Mouse (Mus musculus): ENCODE measurements around the gene Atxn1. TPM values are rescaled to one million over a fixed set of nuclear protein-coding genes. Genes with fewer than 3 reads are reported as not detected.

Gene Atxn1
- polyA plus RNA-seq, 1 experiment, result 34.9 TPM

DNA sequence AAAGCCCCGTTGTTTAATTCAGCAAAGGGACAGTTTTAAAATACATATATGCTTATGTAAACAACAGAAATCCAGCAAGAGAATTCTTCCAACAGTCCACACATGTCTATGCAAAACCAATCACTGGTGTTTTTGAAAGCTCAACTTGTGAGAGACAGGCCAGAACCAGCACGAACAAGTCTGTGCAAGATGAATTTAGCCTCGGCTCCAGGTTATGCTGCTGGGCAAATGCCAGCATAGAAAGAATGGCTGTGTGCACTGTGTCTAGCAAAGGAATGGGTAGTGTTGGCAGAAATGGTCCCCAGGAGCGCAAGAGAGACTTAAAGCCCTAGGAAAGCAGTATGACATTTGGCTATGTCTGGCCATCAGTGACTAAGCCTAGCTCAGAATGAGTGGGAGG lies 24.1 kb downstream of the Atxn1 start:
- no peaks in the 10 kb centered on the region for H3K27me3 ChIP-seq (ENCODE audit: control insufficient read depth, insufficient read depth, low read length)
- peaks cover 3% of the 10 kb centered on the region for H3K36me3 ChIP-seq (ENCODE audit: control insufficient read depth, insufficient read depth, low read length)
- no peaks in the 10 kb centered on the region for H3K4me1 ChIP-seq (ENCODE audit: control insufficient read depth, insufficient read depth, insufficient read length, low read length)
- H3K27ac ChIP-seq (ENCODE audit: insufficient read depth, low read depth, low read length), result no peak overlapping the region
- 83% methylated on average over 4 of the region's 4 CpGs for WGBS
- no peak overlapping the region for H3K4me3 ChIP-seq (ENCODE audit: low read depth, low read length)
- TF ChIP-seq POLR2A (IDR thresholded peaks at IDR 0.05; ENCODE audit: low read depth, low read length), result no peak
- no peak for TF ChIP-seq CTCF (IDR thresholded peaks at IDR 0.05; ENCODE audit: extremely low read depth, insufficient read length, insufficient replicate concordance, low read depth, low read length)

DNA sequence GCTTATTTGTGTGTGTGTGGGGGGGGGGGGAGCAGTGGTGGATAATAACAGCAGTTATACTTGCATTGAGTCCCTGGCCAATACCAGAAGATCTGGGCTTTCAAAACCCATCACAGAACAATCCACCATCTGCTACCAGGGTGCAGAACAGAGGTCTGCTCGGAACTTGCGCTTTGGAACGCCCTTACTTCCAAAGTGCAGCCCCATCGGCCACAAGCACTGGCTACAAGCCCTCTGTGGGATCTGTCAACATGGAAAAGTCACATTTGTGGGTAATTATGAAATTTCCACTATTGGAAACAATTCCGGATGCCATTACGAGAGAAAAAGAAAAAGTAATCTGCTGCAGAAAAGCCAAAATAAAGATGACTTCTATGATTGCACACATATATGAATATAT lies 25.2 kb downstream of the Atxn1 start:
- H3K27ac ChIP-seq (ENCODE audit: insufficient read depth, low read depth, low read length), result no peak overlapping the region

GRCm38 (mm10) chr13:45938083-45938482 lies 26.7 kb downstream of the Atxn1 start:
- Histone ChIP-seq H3K36me3 (ENCODE audit: control insufficient read depth, insufficient read depth, low read length) (peaks cover 3% of the 10 kb centered on the region), H3K4me3 (ENCODE audit: low read depth, low read length) (no peak overlapping the region), H3K27me3 (ENCODE audit: control insufficient read depth, insufficient read depth, low read length) (no peaks in the 10 kb centered on the region), H3K4me1 (ENCODE audit: control insufficient read depth, insufficient read depth, insufficient read length, low read length) (0 out of 2 replicates have a peak, but pooled peaks cover 1% of the 10 kb centered on the region), H3K27ac (ENCODE audit: insufficient read depth, low read depth, low read length) (no peak overlapping the region)
- TF ChIP-seq POLR2A (IDR thresholded peaks at IDR 0.05; ENCODE audit: low read depth, low read length) (no peak), CTCF (IDR thresholded peaks at IDR 0.05; ENCODE audit: extremely low read depth, insufficient read length, insufficient replicate concordance, low read depth, low read length) (no peak)
- WGBS, result 87% methylated on average over 5 of the region's 5 CpGs

More for the DNA sequence above, 25.2 kb downstream of the Atxn1 start:
- no peak for TF ChIP-seq CTCF (IDR thresholded peaks at IDR 0.05; ENCODE audit: extremely low read depth, insufficient read length, insufficient replicate concordance, low read depth, low read length)
- TF ChIP-seq POLR2A (IDR thresholded peaks at IDR 0.05; ENCODE audit: low read depth, low read length), result no peak
- Histone ChIP-seq H3K4me3 (ENCODE audit: low read depth, low read length) (no peak overlapping the region), H3K4me1 (ENCODE audit: control insufficient read depth, insufficient read depth, insufficient read length, low read length) (0 out of 2 replicates have a peak, but pooled peaks cover 1% of the 10 kb centered on the region), H3K27me3 (ENCODE audit: control insufficient read depth, insufficient read depth, low read length) (no peaks in the 10 kb centered on the region), H3K36me3 (ENCODE audit: control insufficient read depth, insufficient read depth, low read length) (peaks cover 3% of the 10 kb centered on the region)
- 93% methylated on average over 6 of the region's 6 CpGs for WGBS

DNA sequence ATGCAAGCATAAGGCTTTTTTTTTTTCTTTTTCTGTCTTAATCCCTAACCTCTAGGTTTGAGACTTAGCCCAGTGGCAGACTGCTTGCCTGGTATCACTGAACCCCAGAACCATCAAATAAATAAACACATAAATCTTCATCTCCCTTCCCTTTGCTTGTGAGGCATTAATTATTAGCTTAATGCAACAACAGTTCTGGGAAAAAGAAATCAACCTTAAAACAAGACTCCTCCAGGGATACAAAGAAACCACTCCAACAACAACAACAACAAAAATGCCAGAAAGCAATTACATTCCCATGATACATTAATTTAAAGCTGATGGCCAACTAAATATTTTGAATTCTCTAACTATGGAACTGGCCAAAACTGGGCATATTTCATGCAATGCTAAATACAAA lies 28.0 kb downstream of the Atxn1 start:
- Histone ChIP-seq H3K4me1 (ENCODE audit: control insufficient read depth, insufficient read depth, insufficient read length, low read length) (0 out of 2 replicates have a peak, but pooled peaks cover 1% of the 10 kb centered on the region), H3K36me3 (ENCODE audit: control insufficient read depth, insufficient read depth, low read length) (peaks cover 3% of the 10 kb centered on the region), H3K27ac (ENCODE audit: insufficient read depth, low read depth, low read length) (no peak overlapping the region), H3K27me3 (ENCODE audit: control insufficient read depth, insufficient read depth, low read length) (no peaks in the 10 kb centered on the region), H3K4me3 (ENCODE audit: low read depth, low read length) (no peak overlapping the region)
- TF ChIP-seq CTCF (IDR thresholded peaks at IDR 0.05; ENCODE audit: extremely low read depth, insufficient read length, insufficient replicate concordance, low read depth, low read length) (no peak), POLR2A (IDR thresholded peaks at IDR 0.05; ENCODE audit: low read depth, low read length) (no peak)

- no peak overlapping the region for H3K4me3 ChIP-seq (ENCODE audit: low read depth, low read length)
- peaks cover 3% of the 10 kb centered on the region for H3K36me3 ChIP-seq (ENCODE audit: control insufficient read depth, insufficient read depth, low read length)
- WGBS, result 72% methylated on average over 7 of the region's 7 CpGs
- no peaks in the 10 kb centered on the region for H3K27me3 ChIP-seq (ENCODE audit: control insufficient read depth, insufficient read depth, low read length)
- H3K27ac ChIP-seq (ENCODE audit: insufficient read depth, low read depth, low read length), result no peak overlapping the region
- H3K4me1 ChIP-seq (ENCODE audit: control insufficient read depth, insufficient read depth, insufficient read length, low read length), result 0 out of 2 replicates have a peak, but pooled peaks cover 1% of the 10 kb centered on the region
- TF ChIP-seq POLR2A (IDR thresholded peaks at IDR 0.05; ENCODE audit: low read depth, low read length) (no peak), CTCF (IDR thresholded peaks at IDR 0.05; ENCODE audit: extremely low read depth, insufficient read length, insufficient replicate concordance, low read depth, low read length) (no peak)
These were observed 29.0 kb downstream of the Atxn1 start for GRCm38 (mm10) chr13:45935798-45936197.

GRCm38 (mm10) chr13:45934841-45935240 lies 30.0 kb downstream of the Atxn1 start:
- Histone ChIP-seq H3K36me3 (ENCODE audit: control insufficient read depth, insufficient read depth, low read length) (peaks cover 4% of the 10 kb centered on the region), H3K27me3 (ENCODE audit: control insufficient read depth, insufficient read depth, low read length) (no peaks in the 10 kb centered on the region), H3K4me1 (ENCODE audit: control insufficient read depth, insufficient read depth, insufficient read length, low read length) (0 out of 2 replicates have a peak, but pooled peaks cover 1% of the 10 kb centered on the region), H3K4me3 (ENCODE audit: low read depth, low read length) (no peak overlapping the region), H3K27ac (ENCODE audit: insufficient read depth, low read depth, low read length) (no peak overlapping the region)
- WGBS, result 82% methylated on average over 6 of the region's 6 CpGs
- TF ChIP-seq POLR2A (IDR thresholded peaks at IDR 0.05; ENCODE audit: low read depth, low read length) (no peak), CTCF (IDR thresholded peaks at IDR 0.05; ENCODE audit: extremely low read depth, insufficient read length, insufficient replicate concordance, low read depth, low read length) (no peak)

DNA sequence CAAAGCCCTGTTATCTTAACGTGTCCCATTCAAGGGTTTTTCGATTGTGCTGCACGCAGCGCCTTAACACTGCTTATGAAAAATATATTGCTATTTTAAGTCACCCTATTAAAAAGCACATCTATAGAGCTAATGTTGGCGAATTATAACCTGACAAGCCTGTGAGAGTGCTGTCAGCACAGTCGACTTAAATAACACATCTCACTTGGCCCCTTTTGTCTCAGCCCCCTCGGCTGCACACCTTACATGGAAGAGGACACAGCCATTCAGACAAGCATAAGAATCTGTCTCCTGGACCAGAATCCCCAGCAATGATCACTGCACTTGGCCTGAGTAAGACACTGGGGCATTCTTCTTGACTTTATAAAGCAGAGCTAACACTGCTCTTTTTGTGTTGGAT lies 30.7 kb downstream of the Atxn1 start:
- H3K4me1 ChIP-seq (ENCODE audit: control insufficient read depth, insufficient read depth, insufficient read length, low read length), result 0 out of 2 replicates have a peak, but pooled peaks cover 1% of the 10 kb centered on the region
- TF ChIP-seq POLR2A (IDR thresholded peaks at IDR 0.05; ENCODE audit: low read depth, low read length) (no peak), CTCF (IDR thresholded peaks at IDR 0.05; ENCODE audit: extremely low read depth, insufficient read length, insufficient replicate concordance, low read depth, low read length) (no peak)
- H3K27me3 ChIP-seq (ENCODE audit: control insufficient read depth, insufficient read depth, low read length), result no peaks in the 10 kb centered on the region
- no peak overlapping the region for H3K27ac ChIP-seq (ENCODE audit: insufficient read depth, low read depth, low read length)
- 86% methylated on average over 7 of the region's 7 CpGs for WGBS
- H3K4me3 ChIP-seq (ENCODE audit: low read depth, low read length), result no peak overlapping the region
- H3K36me3 ChIP-seq (ENCODE audit: control insufficient read depth, insufficient read depth, low read length), result 0 out of 2 replicates have a peak, but pooled peaks cover 2% of the 10 kb centered on the region
